Mouse (Mus musculus) MEL-GATA-1-ER (cell line): ENCODE measurements around the gene Gabbr2.
"Not testable (repeated sequence)": the region's sequence is repeated elsewhere in the genome, so short reads cannot be mapped to it uniquely, and the experiment has no call there.

ENCODE experiments used
- DNase-seq: peaks from one replicate; pipeline ENCODE4 v3.0.0-alpha.2; 2012; ENCODE audit warnings: low read depth; ENCODE audit errors: extremely low read depth

Gabbr2 gene

DNA sequence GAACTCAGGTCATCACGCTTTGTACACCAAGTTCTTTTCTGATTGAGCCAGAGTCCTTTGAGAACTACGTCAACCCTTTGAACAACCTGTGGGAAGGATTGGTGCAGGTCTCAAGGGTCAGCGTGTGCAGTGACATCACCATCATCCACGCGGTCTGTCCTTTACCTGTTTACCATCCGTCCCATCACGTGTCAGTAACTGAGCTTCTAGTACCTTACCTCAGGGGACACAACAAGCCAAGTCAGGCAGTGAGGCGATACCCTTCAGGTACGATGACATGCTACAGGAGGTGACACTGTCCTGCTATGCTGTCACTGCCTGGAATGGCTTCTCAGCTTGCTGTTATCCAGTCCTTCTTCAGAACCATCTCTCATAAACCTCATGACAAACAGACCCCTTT lies 330.2 kb downstream of the Gabbr2 start:
- DNase-seq, result no peak

DNA sequence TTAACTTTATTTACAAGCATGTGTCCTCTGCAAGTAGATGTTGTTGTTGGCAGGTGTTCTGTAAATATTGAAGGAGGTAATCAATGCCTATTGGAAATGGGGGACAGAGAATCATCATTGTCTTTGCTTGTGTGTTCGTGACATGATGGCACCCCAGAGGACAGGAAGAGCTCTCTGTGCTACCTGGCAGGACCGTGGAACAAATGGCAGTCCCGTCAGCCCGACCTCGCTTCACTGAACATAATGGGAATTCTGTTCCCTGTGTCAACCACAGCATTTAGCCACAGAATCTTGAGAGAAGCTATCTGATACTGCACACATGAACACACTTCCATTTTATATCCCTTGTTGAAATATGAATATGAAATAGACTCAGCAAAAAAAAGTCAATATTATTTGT lies 332.7 kb downstream of the Gabbr2 start:
- DNase-seq, result no peak

DNA sequence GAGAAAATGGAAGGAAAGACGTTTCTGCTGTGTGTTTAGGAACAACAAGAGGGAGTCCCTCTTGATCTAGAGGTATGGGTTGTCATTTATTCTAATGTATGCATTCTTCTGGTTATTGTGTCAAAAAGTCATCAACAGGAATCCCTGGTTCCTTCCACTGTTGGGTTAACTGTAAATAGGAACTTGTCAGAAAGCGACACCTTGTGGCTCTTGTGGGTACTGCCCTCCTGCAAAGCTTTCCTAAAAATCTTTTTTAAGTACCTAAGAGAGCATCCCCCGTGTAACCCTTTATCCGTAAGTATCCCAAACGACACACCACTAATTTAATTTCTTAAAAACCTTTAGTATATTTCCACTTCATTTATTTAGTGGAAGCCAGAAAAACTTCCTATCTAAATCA lies 334.6 kb downstream of the Gabbr2 start:
- peak; percentile 68 for DNase-seq

DNA sequence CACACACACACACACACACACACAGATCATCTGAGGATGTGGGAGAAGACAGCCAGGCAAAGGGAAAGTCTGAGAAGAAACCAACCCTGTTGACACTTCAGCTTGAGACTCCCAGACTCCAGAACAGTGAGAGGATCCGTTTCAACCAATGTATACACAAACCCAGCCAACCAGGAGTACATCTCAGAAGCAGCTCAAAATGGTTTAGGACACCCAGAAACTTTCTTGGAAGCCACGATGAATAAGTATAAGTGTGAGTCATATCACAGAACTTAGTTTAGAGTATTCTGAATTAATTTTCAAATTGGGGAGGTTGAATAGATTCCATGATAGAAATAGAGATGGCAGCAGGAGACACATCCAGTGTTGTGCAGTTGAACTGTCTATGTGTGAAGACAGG lies 335.7 kb downstream of the Gabbr2 start:
- DNase-seq, result no peak

DNA sequence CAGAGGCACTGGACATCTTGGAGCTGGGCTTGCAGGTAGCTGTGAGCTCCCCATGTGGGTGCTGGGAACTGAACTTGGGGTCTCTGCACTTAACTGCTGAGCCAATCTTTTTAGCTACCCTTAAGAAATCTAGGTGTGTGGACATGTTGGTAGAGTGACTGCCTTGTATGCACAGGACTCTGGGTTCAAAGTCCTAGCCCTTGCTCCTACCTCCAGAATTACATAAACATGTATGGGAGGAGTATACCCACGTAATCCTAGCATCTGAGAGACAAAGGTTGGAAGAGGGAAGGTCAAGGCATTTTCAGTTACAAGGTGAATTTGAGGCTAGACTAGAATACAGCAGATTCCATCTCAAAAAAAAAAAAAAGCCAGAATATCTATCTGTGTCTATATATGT lies 336.4 kb downstream of the Gabbr2 start:
- DNase-seq, result no peak

DNA sequence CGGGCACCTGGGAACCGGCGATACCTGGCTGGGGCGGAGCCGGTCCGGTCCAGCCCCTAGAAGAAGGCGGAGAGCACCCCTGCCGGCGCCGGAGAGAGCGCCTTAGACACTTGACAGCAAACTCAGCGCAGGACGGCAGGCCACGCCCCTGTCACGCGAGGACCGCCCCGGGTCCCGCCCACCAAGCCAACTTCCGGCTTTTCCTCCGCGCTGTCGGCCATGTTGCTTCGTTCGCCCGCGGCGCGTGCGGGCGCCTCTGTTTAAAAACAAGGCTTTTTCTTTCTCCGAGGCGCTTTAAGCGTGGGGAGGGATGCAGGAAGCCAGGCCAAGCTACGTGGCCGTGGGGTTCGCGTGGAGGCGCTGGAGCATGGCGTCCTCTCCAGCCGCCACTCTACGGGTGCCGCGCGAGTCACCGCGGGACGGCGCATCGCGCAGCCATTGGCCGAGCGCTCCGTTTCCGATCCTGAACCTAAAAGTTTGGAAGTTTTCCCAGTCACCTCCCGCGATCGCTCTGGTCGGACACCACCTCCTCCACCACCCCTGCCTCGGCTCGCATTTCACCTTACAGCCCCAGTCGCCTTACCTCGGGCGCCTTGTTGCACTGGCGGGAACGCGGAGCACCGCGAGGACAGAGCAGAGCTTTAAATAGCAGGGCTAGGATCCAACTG lies 341.5 kb downstream of the Gabbr2 start, which contains the start of gene Tbc1d2:
Tbc1d2 (minus strand) TSS at position 124 of the 668 bp plus-strand sequence.
- no peak for DNase-seq

DNA sequence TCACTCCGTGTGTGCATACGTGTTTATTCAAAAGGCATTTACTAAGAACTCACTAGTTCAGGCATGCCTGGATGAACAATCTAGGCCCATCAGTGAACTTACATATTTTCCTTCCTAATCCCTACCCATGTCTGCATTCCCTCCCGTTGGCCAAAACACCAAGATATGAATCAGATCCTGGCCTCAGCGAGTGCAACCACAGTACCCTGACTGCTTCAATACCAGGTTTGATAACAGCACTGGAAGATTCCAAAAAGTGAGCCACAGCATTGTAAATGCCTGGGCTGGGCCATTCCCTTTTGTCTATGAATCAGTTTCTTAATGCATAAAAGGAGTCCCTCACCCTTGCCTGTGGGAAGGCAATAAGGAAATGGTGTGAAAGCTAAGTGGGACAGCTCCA lies 342.5 kb downstream of the Gabbr2 start:
- no peak for DNase-seq

DNA sequence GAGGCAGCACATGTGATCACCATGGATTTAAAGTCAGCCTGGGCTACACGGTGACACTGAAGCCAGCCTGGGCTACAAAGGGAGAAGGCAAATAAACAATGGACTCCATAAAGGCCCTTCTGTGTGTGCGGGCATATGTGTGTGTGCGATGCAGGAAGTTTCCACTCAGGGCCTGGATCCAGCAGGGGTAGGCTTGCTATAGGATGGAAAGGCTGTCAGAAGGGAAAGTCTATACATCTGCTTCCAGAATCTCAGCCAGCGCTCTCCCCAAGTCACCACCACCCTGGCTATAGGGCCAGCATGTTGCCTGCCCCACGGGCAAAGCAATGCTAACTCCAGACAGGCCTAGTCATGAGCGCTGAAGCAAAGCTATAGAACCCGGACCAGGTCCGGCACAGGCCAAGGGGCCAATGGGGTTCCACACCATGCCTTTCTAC lies 348.0 kb downstream of the Gabbr2 start:
- DNase-seq, result no peak

DNA sequence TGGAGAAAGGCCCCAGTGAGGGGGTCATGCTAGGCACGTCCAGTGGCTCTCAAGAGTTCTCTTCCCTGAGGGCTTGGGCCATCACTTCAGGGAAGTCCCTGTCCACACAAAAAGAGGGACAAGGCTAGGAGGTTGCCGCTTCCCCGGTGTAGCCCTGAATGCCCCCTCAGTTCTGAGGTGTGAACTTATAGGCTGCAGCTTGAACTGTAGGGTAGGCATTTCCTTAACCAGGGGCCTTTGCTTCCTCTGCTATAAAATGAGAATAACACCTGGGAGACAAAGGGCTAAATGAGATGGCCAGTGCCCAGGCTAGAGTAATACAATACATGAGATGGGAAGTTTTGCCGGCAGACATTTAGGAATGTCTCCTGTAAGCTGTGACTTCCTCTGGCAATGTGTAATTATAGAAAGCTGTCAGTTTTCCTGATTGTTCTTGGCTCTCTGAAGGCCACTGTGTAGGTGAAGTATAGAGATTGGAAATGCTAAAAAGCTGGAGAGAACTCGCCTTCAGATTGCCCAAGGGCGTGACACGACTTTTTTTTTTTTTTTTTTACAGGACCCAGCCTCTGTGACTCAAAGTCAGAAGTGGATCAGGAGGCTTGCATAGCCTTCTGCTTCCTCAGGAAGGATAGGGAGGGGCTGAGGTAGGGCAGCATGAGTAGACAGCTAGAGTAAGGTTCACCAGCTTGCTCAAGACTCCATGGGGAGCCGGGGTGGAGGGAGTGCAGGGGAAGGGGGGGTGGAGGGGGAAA lies 348.6 kb downstream of the Gabbr2 start:
- no peak for DNase-seq

DNA sequence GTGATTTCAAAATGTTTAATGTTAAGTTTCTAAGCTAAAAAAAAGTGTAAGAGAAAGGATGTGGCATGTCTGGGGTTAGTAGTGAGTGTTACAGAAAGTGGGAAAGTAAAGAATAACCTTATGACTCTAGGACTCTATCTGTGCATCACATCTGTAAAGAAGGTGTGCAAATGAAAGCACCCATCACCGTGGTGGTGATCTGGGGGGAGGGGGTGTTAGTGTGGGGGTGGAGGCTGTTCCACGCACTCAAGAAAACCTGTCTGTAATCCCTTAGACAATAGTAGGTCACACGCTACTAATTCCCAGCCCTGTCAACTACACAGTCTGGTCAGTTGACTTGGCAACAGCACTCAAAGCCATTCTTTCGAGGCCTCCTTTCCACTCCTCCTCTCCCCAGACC lies 350.4 kb downstream of the Gabbr2 start:
- no peak for DNase-seq

DNA sequence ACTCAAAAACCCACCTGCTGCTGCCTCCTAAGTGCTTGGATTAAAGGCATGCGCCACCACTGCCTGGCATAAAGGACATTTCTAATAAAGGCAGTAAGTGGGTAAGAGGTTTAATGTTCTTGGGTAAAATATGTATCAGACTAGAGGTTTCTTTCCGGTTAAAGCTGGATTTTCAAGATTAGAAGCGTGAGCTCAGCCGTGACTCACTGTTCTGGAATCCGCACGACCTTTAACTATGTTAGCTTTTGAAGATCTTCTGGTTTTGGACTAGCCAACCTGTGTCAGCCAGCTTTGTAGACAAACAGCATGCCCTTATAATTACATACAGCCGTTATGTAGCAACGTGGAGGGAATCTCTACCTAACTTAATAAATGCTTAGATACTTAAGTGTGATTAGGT lies 351.8 kb downstream of the Gabbr2 start:
- no peak for DNase-seq

DNA sequence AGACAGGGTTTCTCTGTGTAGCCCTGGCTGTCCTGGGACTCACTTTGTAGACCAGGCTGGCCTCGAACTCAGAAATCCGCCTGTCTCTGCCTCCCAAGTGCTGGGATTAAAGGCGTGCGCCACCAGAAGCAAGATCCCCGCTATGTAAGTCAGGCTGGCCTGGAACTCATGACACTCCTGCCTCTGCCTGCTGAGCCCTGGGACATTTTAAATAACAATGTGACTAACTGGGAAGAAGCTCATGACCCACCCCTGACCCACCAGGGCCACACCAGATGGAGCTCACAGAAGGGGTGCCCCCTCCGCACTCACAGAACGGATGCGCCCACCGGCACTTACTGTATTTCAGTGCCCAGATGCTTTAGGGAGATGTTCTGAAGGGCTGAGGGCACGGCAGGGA lies 354.4 kb downstream of the Gabbr2 start:
- DNase-seq, result not testable (repeated sequence)

DNA sequence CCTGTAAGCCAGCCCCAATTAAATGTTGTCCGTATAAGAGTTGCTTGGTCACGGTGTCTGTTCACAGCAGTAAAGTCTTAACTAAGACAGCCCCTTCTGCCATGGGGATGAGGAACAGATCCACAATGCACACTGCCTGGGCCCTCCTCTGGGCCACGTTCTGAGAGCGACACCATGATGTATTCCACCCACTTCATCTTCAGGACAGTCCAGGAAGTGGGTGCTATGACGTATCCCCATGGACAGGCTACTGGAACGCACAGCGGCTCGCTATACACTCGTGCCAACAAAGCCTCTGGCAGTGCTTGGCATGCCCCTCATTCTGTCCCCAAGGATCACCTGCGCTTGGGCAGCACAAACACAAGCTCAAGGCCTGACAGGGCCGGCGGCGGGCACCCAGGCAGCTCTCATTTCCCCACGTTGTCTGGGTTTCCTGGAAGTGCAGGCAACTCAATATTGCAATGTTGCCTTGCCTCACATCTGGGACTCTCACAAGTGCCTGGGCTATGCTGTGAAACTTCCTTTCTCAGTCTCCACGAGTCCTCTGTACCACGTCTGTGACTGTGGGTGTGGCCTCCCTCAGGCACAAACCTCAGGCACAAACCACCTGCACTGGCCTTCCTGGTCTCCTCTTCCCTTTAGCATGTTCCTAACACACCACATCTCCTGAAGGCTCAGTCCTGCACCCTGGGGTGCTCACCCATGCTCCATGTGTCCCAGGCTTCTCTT lies 355.8 kb downstream of the Gabbr2 start:
- no peak for DNase-seq

DNA sequence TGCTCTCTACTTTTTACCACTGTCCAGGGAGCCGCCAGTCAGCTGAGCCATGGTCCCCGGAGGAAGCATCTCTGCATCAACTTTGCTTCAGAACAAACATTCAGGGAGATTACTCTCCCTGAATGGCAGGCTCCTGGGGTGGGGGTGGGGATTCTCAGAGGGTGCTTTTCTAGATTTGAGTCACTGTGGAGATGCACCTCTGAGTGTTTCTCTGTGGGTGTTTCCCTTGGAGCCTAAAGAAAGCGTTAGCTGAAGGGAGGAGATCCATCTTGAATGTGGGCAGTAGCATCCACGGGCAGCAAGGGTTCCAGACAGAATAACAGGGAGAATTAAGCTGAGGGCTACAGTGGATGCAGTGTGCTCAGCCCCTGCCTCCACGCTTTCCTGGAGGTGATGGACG lies 356.8 kb downstream of the Gabbr2 start:
- no peak for DNase-seq

DNA sequence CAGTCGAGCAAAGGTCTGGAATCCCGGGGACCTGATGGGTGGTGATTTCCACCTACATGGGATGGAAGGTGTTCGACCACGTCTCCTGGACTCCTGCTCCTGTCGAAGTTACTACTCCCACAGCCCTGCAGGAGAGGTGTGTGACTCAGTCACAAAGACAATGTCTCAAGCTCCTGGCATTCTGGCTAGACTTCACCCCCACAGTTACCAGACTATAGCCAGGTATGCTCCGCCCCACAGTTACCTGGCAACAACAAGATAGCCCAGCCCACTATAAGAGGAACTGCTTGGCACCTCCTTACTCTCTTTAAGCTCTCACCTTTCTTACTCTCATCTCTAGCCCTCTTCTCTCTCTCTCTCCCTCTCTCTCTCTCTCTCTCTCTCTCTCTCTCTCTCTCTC lies 358.1 kb downstream of the Gabbr2 start:
- DNase-seq, result not testable (repeated sequence)

DNA sequence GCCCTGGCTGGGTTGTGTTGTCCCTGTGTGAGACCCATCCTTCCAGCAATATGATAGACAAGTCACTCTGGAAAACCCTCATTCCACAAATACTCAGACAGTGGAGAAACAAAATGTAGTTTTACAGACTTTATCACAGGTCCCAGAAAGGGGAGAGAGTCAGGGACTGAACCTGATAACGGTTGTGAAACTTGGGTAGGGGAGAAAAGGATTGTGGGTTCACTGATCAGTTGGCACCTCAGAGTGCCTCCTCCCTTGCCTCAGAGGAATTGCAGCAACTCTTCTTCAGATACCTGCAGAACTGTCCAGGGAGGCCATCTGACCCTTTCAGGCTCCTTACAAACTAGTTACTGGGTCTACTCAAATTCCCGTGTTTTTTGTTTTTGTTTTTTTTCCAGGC lies 359.2 kb downstream of the Gabbr2 start:
- peak; percentile 30 for DNase-seq

DNA sequence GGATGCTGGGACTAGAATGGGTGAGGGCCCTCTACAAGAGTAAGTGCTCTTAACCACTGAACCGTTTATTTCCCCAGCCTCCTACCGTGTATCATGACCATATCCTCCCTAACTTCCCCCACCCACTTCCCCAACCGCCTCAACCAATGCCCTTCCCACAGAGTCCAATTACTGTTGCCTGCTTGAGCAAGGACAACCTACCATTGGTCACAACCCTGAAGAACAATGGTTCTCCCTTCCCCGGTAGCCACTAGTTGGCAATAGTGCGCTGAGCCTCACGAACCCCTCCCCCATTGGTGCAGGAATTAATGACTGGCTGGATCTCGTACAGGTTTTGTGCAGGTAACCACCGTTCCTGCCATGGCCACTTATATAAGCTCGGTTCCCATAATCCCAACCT lies 361.3 kb downstream of the Gabbr2 start:
- peak; percentile 38 for DNase-seq

DNA sequence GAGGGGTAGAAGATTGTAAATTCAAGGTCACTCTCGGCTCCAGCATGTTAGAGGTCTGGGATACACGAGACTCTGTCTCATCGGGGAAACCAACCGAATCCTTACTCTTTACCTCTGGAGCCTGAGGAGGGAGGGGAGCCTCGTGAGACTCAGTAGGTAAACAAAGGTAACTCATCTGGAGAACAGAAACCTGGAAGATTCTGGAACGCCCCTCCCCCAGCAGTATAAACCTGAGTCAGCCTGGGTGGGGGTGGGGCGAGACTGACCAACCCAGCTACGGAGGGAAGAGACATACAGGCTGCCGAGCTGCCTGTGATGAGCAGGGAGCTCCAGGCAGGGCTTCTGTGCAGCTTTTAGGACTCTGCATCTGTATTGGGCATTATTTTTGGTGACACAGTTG lies 362.8 kb downstream of the Gabbr2 start:
- no peak for DNase-seq

DNA sequence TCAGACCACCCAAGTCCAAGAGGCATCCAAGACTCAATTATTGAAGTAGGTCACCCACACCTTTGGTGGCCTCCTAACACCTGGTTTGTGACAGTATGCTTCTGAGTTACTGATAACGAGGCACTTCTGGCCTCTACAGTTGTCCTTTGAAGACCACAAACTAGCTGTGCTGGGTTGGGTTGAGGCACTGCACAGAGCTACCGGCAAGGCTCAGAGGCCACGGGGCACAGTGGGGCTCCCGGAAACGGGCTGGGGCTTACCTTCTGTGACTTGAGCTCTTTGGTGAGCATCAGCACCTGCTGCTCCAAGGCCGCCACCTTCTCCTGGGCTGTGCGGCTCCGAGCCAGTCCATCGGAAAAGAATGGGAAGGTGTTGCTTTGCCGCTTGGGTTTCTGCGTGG lies 363.6 kb downstream of the Gabbr2 start:
- no peak for DNase-seq

DNA sequence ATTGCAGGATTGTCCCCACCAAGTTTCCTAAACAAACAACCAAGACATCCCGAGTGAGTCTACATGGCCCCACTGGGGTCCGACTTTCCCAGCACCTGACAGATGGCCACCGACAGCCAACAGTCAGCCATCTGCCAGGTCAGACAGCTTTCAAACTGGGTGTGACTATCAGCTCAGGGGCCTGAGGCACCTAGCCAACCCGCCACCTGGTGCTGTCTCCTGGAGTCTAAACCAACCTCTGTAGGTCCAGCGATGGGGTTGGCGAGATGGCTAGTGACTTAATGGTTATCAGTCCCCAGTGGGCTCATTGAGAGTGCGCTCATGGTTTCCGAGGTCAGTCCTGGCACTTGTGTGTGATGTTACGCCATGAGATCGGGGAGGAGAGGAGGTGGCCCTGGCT lies 366.6 kb downstream of the Gabbr2 start:
- no peak for DNase-seq

DNA sequence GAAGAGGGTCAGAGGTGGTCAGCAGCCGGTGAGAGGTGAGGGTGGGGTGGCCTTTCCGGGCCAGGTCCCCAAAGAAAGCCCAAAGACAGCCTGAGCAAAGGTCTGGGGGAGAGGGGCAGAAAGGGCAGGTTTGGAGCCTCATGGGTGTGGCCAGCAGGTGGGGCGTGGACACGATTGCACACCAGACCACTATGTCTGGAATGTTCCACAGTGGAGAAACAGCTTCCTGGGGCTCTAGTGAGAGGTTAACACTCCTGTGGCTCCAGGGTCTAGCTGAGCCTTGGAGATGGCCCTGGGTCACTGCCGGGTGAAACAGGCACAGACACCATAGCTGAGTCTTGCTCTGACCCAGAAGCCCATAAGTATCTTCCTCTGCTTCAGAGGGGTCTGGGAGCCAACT lies 368.7 kb downstream of the Gabbr2 start:
- no peak for DNase-seq

DNA sequence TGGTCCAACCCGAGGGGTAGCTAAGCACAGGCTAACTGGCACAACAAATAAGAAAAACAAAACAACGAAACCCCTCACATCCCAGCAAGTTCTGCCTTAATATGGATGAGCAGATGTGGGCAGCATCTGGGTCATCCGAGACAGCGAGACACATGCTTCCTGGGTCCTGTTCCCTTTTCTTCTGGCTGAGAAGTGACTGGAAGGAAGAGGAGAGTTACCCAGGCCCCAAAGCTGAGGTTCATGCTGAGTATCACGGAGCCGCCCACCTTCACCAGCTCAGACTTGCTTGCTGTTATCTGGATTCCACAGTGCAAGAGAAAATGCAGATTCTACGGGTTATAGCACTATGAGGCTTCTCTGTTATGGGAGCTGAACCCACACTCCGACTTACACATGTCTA lies 370.7 kb downstream of the Gabbr2 start:
- peak; percentile 42 for DNase-seq
